Mouse (Mus musculus): ENCODE results near the gene Rev1. TPM values are rescaled to one million over a fixed set of nuclear protein-coding genes. Genes with fewer than 3 reads are reported as not detected.

The Rev1 gene
- polyA plus RNA-seq, 1 experiment from 2014 or later, result 25.9 TPM

DNA sequence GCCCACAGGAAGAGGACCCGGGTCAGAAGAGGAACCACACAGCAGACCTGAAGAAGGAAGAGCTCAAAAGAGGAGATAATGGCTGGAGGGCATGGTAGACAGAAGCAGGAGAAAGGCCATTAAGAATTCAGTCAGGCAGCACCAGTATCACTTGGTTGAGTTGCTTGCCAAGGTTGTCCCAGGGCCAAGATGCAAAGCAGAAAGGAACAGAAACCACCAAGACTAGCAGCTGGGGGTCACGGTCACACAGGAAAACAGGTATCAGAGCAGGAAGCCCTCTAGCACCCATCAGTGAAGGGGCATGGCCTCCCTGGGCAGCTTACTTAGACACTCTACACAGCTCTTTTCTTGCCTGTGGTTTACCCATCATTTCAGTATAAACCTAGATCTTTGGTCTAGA lies 9.8 kb upstream of the Rev1 start:
- Histone ChIP-seq H3K36me3 (ENCODE audit: control insufficient read depth, insufficient read depth, low read length) (no peaks in the 10 kb centered on the region), H3K4me2 (ENCODE audit: low read length) (no peak overlapping the region), H3K4me3 (ENCODE audit: low read depth, low read length) (no peak overlapping the region), H3K4me1 (replicated peaks; ENCODE audit: control insufficient read depth, insufficient read depth, low read length) (no peaks in the 10 kb centered on the region), H3K27me3 (replicated peaks; ENCODE audit: control insufficient read depth, insufficient read depth, low read length) (no peaks in the 10 kb centered on the region), H3K27ac (ENCODE audit: low read depth) (no peak overlapping the region), H3K9ac (ENCODE audit: low read length) (no peak overlapping the region), H3K9me3 (ENCODE audit: control insufficient read depth, low read length) (no peaks in the 10 kb centered on the region)
- ATAC-seq (replicated peaks; ENCODE audit: low FRiP score, low TSS enrichment, low read depth), result no peak
- DNase-seq (ENCODE audit: low spot score), result no peak
- 90% methylated on average over 2 of the region's 2 CpGs for WGBS

DNA sequence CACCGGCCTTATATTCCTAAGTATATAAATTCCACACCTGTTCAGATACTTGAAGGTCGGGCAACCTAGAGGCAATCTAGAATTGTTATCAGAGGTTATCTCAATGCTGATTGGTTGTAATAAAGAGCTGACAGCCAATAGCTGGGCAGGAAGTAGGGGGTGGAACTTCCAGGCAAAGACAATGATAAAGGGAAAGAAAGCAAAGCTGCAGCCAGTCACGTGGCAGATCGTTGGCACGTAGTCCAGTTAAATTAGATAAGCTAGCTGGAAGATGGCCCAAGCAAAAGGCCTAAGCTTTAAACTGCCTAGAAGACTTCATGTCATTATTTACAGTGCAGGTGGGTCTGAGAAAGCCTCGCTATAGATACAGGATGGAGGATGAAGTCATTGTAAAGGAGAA lies 3.3 kb upstream of the Rev1 start:
- Histone ChIP-seq H3K27ac (ENCODE audit: low read depth) (no peak overlapping the region), H3K9me3 (ENCODE audit: control insufficient read depth, low read length) (no peaks in the 10 kb centered on the region), H3K36me3 (ENCODE audit: control insufficient read depth, insufficient read depth, low read length) (no peaks in the 10 kb centered on the region), H3K27me3 (replicated peaks; ENCODE audit: control insufficient read depth, insufficient read depth, low read length) (no peaks in the 10 kb centered on the region), H3K4me3 (ENCODE audit: low read depth, low read length) (no peak overlapping the region), H3K4me2 (ENCODE audit: low read length) (no peak overlapping the region), H3K9ac (ENCODE audit: low read length) (no peak overlapping the region), H3K4me1 (replicated peaks; ENCODE audit: control insufficient read depth, insufficient read depth, low read length) (peaks cover 3% of the 10 kb centered on the region; the same call in 1 of the 2 replicates)
- DNase-seq (ENCODE audit: low spot score) (no peak), ATAC-seq (replicated peaks; ENCODE audit: low FRiP score, low TSS enrichment, low read depth) (no peak)
- WGBS, result 58% methylated on average over 6 of the region's 6 CpGs

DNA sequence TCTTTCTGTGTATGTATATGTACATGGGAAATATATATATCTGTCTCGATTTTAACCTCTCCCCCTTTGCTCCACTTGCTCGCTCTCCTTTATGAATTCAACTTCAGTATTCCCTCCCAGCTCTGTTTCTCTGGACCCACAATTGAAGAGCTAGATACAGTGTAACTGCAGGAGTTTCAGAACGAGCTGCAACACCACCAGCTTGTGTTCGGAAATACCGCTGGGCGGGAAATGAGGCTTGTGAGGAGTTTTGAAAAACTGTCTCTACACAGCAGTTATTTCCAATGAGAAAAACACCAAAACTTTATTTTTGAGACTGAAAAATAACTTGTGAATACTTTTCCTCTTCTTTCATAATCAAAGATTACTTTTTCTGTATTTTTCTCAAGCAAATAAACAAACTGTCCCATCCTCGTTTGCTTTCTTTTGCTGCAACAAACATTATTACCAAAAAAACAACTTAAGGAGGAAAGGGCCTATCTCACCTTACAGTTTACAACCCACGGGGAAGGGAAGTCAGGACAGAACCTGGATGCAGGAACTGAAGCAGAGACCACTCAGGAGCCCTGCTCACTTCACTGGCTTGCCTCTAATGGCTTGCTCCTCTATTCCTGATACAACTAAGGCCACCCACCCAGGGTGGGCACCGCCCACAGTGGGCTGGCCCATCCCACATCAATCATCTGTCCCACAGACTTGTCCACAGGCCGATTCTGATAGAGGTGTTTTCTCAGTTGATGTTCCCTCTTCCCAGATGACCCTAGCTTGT lies 1.3 kb upstream of the Rev1 start:
- peaks cover 11% of the 10 kb centered on the region; the same call in 1 of the 2 replicates for H3K4me1 ChIP-seq (replicated peaks; ENCODE audit: control insufficient read depth, insufficient read depth, low read length)
- 0 out of 2 replicates have a peak overlapping the region, but pooled peaks have one; percentile 87 for H3K4me3 ChIP-seq (ENCODE audit: low read depth, low read length)
- no peak overlapping the region for H3K27ac ChIP-seq (ENCODE audit: low read depth)
- DNase-seq (ENCODE audit: low spot score) (no peak), ATAC-seq (replicated peaks; ENCODE audit: low FRiP score, low TSS enrichment, low read depth) (no peak)
- H3K9ac ChIP-seq (ENCODE audit: low read length), result no peak overlapping the region
- WGBS, result 49% methylated on average over 10 of the region's 10 CpGs
- no peaks in the 10 kb centered on the region for H3K9me3 ChIP-seq (ENCODE audit: control insufficient read depth, low read length)
- no peaks in the 10 kb centered on the region for H3K27me3 ChIP-seq (replicated peaks; ENCODE audit: control insufficient read depth, insufficient read depth, low read length)
- peak overlapping the region; percentile 91; the same call in 1 of the 2 replicates for H3K4me2 ChIP-seq (ENCODE audit: low read length)
- H3K36me3 ChIP-seq (ENCODE audit: control insufficient read depth, insufficient read depth, low read length), result no peaks in the 10 kb centered on the region

DNA sequence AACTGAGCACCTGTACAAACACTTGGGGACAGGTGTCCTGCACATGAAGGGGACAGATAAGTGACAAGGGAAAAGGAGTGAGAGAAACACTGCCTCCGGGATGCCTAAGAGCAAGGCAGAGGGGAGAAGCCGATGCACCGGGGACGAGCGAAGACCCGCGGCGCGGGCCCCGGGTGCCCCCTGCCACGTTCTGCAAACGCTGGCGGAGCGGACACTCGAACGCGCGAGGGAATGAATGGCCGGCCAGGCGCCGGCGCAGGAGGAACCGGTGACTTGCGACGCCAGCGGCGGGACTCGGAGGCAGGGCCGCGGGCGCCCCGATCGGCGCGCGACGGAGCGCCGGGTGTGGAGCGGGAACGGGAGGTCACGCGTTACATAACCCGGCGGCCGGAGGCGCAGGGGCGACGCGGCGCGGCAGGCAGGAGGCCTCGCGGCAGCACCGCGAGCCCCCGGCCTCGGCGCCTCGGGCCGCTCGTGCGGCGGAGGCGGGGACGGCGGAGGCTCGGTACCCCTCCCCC lies 623 bp downstream of the Rev1 start:
- under 1% methylated on average over 48 of the region's 68 CpGs for WGBS
- H3K9me3 ChIP-seq (ENCODE audit: control insufficient read depth, low read length), result no peaks in the 10 kb centered on the region
- H3K9ac ChIP-seq (ENCODE audit: low read length), result peak overlapping the region; percentile 85
- H3K4me3 ChIP-seq (ENCODE audit: low read depth, low read length), result peak overlapping the region; percentile 87
- peak; percentile 79 for DNase-seq (ENCODE audit: low spot score)
- peak overlapping the region; percentile 91 for H3K4me2 ChIP-seq (ENCODE audit: low read length)
- H3K4me1 ChIP-seq (replicated peaks; ENCODE audit: control insufficient read depth, insufficient read depth, low read length), result peaks cover 17% of the 10 kb centered on the region; the same call in 1 of the 2 replicates
- peak overlapping the region; percentile 83 for H3K27ac ChIP-seq (ENCODE audit: low read depth)
- ATAC-seq (replicated peaks; ENCODE audit: low FRiP score, low TSS enrichment, low read depth), result no peak; the same call in 1 of the 2 replicates
- no peaks in the 10 kb centered on the region for H3K36me3 ChIP-seq (ENCODE audit: control insufficient read depth, insufficient read depth, low read length)
- no peaks in the 10 kb centered on the region for H3K27me3 ChIP-seq (replicated peaks; ENCODE audit: control insufficient read depth, insufficient read depth, low read length)

DNA sequence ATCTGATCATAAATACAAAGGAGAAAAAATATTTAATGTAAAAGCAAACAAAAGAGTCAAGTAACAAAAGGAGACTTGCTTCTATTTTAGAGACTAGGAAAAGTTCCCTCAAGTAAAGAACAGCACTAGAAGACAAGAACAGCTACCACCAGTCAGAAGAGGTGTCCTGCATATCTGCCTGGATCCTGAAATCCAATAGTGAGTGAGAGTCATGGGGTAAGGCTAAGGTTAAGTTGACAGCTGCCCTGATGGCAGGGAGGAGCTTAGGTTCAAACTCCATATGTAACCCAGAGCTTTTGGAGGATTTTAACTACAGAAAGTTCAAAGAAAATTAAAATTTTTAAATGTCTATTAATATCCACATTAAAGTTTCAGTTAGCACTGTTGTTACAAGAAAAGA lies 2.6 kb downstream of the Rev1 start:
- H3K4me2 ChIP-seq (ENCODE audit: low read length), result no peak overlapping the region
- no peak overlapping the region for H3K4me3 ChIP-seq (ENCODE audit: low read depth, low read length)
- H3K36me3 ChIP-seq (ENCODE audit: control insufficient read depth, insufficient read depth, low read length), result no peaks in the 10 kb centered on the region
- no peak for DNase-seq (ENCODE audit: low spot score)
- no peak overlapping the region for H3K9ac ChIP-seq (ENCODE audit: low read length)
- H3K27ac ChIP-seq (ENCODE audit: low read depth), result no peak overlapping the region
- no peak for ATAC-seq (replicated peaks; ENCODE audit: low FRiP score, low TSS enrichment, low read depth)
- H3K4me1 ChIP-seq (replicated peaks; ENCODE audit: control insufficient read depth, insufficient read depth, low read length), result peaks cover 17% of the 10 kb centered on the region; the same call in 1 of the 2 replicates
- H3K9me3 ChIP-seq (ENCODE audit: control insufficient read depth, low read length), result no peaks in the 10 kb centered on the region
- H3K27me3 ChIP-seq (replicated peaks; ENCODE audit: control insufficient read depth, insufficient read depth, low read length), result no peaks in the 10 kb centered on the region

DNA sequence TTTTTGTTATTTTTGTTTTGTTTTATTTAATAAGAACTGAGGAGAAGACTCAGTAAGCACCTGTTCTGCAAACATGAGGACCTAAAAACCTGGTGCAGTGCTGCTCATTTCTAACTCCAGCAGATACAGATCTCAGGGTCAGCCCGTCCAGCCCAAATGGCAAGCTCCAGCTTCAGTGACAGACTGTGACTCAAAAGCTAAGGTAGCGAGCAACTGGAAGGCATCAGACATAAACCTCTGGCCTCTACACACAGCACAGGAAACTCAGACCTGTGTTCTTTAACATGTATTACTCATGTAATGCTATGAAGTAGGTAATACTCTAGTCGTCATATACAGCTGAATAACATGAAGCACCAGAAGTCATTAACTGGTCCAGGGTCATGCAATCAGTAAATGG lies 3.2 kb downstream of the Rev1 start:
- Histone ChIP-seq H3K27ac (ENCODE audit: low read depth) (no peak overlapping the region), H3K27me3 (replicated peaks; ENCODE audit: control insufficient read depth, insufficient read depth, low read length) (no peaks in the 10 kb centered on the region), H3K4me1 (replicated peaks; ENCODE audit: control insufficient read depth, insufficient read depth, low read length) (peaks cover 17% of the 10 kb centered on the region; the same call in 1 of the 2 replicates), H3K9ac (ENCODE audit: low read length) (no peak overlapping the region), H3K36me3 (ENCODE audit: control insufficient read depth, insufficient read depth, low read length) (no peaks in the 10 kb centered on the region), H3K4me2 (ENCODE audit: low read length) (no peak overlapping the region), H3K4me3 (ENCODE audit: low read depth, low read length) (no peak overlapping the region), H3K9me3 (ENCODE audit: control insufficient read depth, low read length) (no peaks in the 10 kb centered on the region)
- ATAC-seq (replicated peaks; ENCODE audit: low FRiP score, low TSS enrichment, low read depth) (no peak), DNase-seq (ENCODE audit: low spot score) (no peak)
- WGBS, result 80% methylated on average over 3 of the region's 3 CpGs

DNA sequence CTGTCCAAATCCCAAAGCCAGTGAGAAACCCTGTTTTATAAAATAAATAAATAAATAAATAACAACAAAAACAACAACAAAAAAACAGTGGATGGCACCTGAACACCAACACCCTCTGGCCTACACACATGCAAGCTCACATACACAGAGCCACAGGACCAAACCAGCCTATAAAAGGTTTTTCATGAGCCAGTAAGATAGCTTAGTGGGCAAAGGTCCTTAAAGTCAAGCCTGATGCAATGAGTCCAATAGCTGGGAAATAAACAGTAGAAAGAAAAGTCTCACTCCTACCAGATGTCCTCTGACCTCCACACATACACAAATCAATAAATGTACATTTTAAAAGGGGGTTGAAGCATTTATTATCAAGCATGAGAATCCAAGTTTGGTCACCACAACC lies 5.3 kb downstream of the Rev1 start:
- H3K36me3 ChIP-seq (ENCODE audit: control insufficient read depth, insufficient read depth, low read length), result no peaks in the 10 kb centered on the region
- no peaks in the 10 kb centered on the region for H3K27me3 ChIP-seq (replicated peaks; ENCODE audit: control insufficient read depth, insufficient read depth, low read length)
- H3K4me2 ChIP-seq (ENCODE audit: low read length), result no peak overlapping the region
- no peaks in the 10 kb centered on the region for H3K9me3 ChIP-seq (ENCODE audit: control insufficient read depth, low read length)
- peaks cover 14% of the 10 kb centered on the region; the same call in 1 of the 2 replicates for H3K4me1 ChIP-seq (replicated peaks; ENCODE audit: control insufficient read depth, insufficient read depth, low read length)
- ATAC-seq (replicated peaks; ENCODE audit: low FRiP score, low TSS enrichment, low read depth) (no peak), DNase-seq (ENCODE audit: low spot score) (no peak)
- H3K27ac ChIP-seq (ENCODE audit: low read depth), result no peak overlapping the region
- H3K4me3 ChIP-seq (ENCODE audit: low read depth, low read length), result no peak overlapping the region
- no peak overlapping the region for H3K9ac ChIP-seq (ENCODE audit: low read length)

DNA sequence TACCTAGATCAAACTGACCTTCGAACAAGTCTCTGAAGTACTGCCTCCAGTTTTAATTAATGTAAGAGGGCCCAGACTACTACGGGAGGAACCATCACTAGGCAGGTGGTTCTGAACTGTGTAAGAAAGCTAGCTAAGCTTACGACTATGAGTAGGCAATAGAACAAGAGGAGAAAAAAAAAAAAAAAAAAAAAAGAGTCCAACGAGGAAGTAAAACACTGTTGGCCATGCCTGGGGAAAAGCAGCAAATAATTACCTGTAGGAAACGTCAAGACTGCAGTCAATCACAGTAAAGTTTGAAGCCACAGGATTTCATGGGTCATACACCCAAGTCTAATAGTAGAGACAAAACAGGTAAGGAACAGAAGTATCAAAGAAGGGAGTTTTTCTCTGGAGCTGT lies 8.7 kb downstream of the Rev1 start:
- Histone ChIP-seq H3K36me3 (ENCODE audit: control insufficient read depth, insufficient read depth, low read length) (no peaks in the 10 kb centered on the region), H3K27me3 (replicated peaks; ENCODE audit: control insufficient read depth, insufficient read depth, low read length) (no peaks in the 10 kb centered on the region), H3K4me2 (ENCODE audit: low read length) (no peak overlapping the region), H3K27ac (ENCODE audit: low read depth) (no peak overlapping the region), H3K4me3 (ENCODE audit: low read depth, low read length) (no peak overlapping the region), H3K4me1 (replicated peaks; ENCODE audit: control insufficient read depth, insufficient read depth, low read length) (peaks cover 6% of the 10 kb centered on the region; the same call in 1 of the 2 replicates), H3K9me3 (ENCODE audit: control insufficient read depth, low read length) (no peaks in the 10 kb centered on the region), H3K9ac (ENCODE audit: low read length) (no peak overlapping the region)
- WGBS, result 70% methylated on average over 5 of the region's 5 CpGs
- ATAC-seq (replicated peaks; ENCODE audit: low FRiP score, low TSS enrichment, low read depth) (no peak), DNase-seq (ENCODE audit: low spot score) (no peak)

DNA sequence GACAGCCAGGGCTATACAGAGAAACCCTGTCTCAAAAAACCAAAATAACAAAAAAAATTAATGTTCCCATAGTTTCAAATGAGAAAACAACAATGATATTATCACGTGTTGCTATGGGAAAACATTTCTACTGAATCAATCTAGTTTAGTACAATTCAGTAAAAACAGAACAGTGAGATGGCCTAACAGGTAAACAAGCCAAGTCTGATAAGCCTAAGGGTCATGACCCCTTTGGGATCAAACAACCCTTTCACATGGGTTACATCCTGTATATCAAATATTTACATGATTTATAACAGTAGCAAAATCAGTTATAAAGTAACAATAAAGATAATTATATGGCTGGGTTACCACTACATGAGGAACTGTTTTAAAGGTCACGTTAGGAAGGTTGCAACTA lies 11.0 kb downstream of the Rev1 start:
- H3K4me2 ChIP-seq (ENCODE audit: low read length), result no peak overlapping the region
- ATAC-seq (replicated peaks; ENCODE audit: low FRiP score, low TSS enrichment, low read depth), result no peak
- H3K9me3 ChIP-seq (ENCODE audit: control insufficient read depth, low read length), result no peaks in the 10 kb centered on the region
- no peaks in the 10 kb centered on the region for H3K27me3 ChIP-seq (replicated peaks; ENCODE audit: control insufficient read depth, insufficient read depth, low read length)
- DNase-seq (ENCODE audit: low spot score), result no peak
- H3K36me3 ChIP-seq (ENCODE audit: control insufficient read depth, insufficient read depth, low read length), result no peaks in the 10 kb centered on the region
- 77% methylated on average over 2 of the region's 2 CpGs for WGBS
- no peak overlapping the region for H3K27ac ChIP-seq (ENCODE audit: low read depth)
- no peak overlapping the region for H3K9ac ChIP-seq (ENCODE audit: low read length)
- no peak overlapping the region for H3K4me3 ChIP-seq (ENCODE audit: low read depth, low read length)
- H3K4me1 ChIP-seq (replicated peaks; ENCODE audit: control insufficient read depth, insufficient read depth, low read length), result no peaks in the 10 kb centered on the region

Measured in intestine, embryonic 14.5 days (tissue).